Mouse (Mus musculus) left cerebral cortex, postnatal 14 days (tissue): ENCODE measurements around the gene Rbpj. TPM values are rescaled to one million over a fixed set of nuclear protein-coding genes. Genes with fewer than 3 reads are reported as not detected.

ENCODE experiments used
- DNase-seq, 2 experiments: peaks; one replicate each; pipeline ENCODE4 v3.0.0; 2021 to 2022; ENCODE audit warnings: low spot score in 2 of 2, mixed read lengths in 1 of 2
- intact Hi-C: fragments of 180-260 bp; cut with DNase I; formaldehyde crosslinking; loops from one replicate; pipeline ENCODE4 v1.15.1; 2025
- total RNA-seq, 2 experiments: library from RNA; stranded (reverse); gene quantifications; 2 replicates each; pipeline ENCODE4 v1.2.3; 2021

The Rbpj gene
- total RNA-seq, 2 experiments from 2014 or later = 25.0 to 26.7 TPM

- DNase-seq = no peak
- intact Hi-C loops = loop anchor here (10.0 kb wide), 2 partner anchors 323 to 437 kb away; no protein-coding TSS in a partner anchor
These were observed 212.2 kb downstream of the Rbpj start for GRCm38 (mm10) chr5:53678036-53678767.

DNA sequence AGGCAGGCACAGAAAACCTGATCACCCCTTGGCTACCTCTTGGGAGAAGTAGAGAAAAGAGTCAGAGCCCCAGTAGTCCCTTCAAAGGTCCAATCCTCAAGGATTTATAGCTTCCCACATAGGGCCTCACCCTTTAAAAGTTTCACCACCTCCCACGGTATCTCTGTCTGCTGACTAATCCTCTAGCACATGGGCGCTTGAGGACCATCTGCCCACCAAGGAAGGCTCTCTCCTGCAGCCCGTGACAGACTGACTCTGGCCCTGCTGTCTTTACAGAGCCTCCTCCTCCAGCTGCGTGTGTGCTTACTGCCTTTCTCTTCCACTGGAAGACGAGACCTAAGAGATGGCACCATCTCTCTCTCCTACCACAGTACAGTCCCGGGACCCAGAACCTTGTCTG is 213.7 kb downstream of the Rbpj start:
- intact Hi-C loops = loop anchor here (10.0 kb wide), 2 partner anchors 325 to 435 kb away; no protein-coding TSS in a partner anchor
- DNase-seq = peak; percentile 22 to 39

- no peak for DNase-seq
- intact Hi-C loops = no loop called here
These were observed 218.0 kb downstream of the Rbpj start for GRCm38 (mm10) chr5:53683916-53684315.

DNA sequence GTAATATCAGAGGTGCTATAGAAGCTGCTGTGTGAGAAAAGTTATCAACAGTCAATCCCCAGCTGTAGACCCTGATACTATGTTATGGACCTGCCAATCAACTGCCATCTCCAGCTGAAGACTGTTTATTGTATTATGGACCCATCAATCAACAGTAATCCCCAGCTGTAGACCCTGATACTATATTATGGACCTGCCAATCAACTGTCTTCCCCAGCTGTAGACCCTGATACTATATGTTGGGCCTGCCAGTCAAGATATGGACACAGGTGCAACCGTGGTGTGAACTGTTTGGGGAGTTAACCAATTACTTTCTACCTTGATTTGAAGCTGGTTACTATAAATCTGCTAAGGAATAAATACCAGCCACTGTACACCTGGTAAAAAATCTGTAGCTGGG is 218.5 kb downstream of the Rbpj start:
- intact Hi-C loops = no loop called here
- no peak for DNase-seq

DNA sequence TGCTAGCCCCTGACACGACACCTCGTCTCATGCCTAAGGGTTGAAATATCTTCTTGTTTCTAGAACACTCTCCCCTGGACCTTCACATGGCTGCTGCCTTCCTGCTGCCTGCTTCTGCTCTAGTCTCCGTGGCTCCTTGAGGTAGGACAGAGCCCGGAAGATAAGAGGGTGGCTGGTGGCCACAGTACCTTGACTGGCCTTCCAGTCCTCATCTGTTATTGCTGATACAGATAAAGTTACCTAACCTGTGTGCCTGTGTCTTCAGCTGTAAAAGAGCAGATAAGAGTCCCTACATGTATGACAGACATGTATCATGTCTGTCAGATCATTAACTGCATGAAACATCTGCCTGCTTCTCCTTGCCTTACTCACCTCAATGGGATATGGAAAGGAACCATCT is 219.7 kb downstream of the Rbpj start:
- intact Hi-C loops = no loop called here
- no peak for DNase-seq

GRCm38 (mm10) chr5:53686379-53686778 is 220.4 kb downstream of the Rbpj start:
- intact Hi-C loops = no loop called here

GRCm38 (mm10) chr5:53688326-53688725 is 222.4 kb downstream of the Rbpj start:
- peak in 1 of 2 experiments; percentile 10 for DNase-seq
- intact Hi-C loops = no loop called here

More at GRCm38 (mm10) chr5:53686379-53686778, 220.4 kb downstream of the Rbpj start:
- no peak for DNase-seq

DNA sequence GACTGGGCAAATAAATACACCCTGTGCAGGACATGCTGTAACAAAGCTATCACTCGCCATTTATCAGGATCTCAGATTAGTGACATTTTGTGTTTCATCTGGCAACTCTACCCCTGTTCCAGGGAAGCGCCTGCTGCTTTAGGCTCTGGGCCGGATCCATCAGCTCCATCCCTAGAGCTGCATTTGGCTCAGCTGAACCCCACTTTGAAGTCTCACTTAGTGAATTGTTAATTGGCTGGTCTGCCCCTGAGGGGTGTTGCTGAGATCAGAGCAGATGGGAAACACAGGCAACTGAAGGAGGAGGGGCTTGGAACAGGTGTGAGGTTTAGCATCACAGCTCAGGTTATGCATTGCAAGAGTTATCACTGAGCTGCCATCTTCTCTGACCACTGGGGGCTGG is 225.6 kb downstream of the Rbpj start:
- DNase-seq = no peak
- intact Hi-C loops = no loop called here

GRCm38 (mm10) chr5:53692100-53692499 is 226.1 kb downstream of the Rbpj start:
- no peak for DNase-seq
- intact Hi-C loops = no loop called here

- intact Hi-C loops = no loop called here
These were observed 226.7 kb downstream of the Rbpj start for GRCm38 (mm10) chr5:53692662-53693061.

DNA sequence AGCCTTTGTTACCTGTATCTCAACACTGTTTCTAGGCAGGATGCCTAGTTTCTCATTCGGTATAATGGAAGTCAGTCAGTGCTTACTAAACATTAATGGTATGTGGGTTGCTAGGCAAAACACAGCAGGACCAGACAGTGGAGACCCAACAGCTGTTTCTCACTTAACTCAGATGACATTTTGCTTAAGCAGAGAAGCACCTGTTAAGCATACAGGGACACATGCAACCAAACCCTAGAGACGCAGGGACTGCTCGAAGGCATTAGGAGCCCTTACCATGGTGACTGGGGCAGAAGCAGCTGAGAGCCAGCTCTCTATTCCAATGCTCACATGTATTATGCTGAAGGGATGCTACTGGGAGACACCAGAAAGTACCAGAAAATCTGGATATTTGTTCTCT is 230.7 kb downstream of the Rbpj start:
- DNase-seq = no peak
- intact Hi-C loops = loop anchor here (5.0 kb wide), 1 partner anchor 246 kb away; no protein-coding TSS in a partner anchor

More at GRCm38 (mm10) chr5:53692662-53693061, 226.7 kb downstream of the Rbpj start:
- no peak for DNase-seq

DNA sequence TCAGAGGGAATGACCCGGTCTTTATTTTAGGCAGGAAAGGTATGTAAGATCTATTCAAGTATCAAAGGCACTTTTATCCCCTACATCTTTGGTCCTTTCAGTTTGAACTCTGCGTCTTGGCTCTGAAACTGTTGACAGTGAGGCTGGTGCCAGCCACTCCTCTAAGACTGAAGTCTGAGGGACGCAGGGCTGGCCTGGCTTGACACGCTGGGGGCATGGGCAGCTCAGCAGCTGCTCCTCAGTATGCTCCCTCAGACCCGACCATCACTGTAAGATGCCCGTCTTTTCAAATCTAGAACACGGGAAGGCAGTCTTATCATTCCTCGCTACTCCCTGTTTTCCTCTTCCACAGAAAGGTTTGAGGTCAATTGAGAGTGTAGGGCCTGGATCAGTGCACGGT is 231.8 kb downstream of the Rbpj start:
- DNase-seq = no peak
- intact Hi-C loops = loop anchor here (5.0 kb wide), 1 partner anchor 245 kb away; no protein-coding TSS in a partner anchor

GRCm38 (mm10) chr5:53702686-53703085 is 236.7 kb downstream of the Rbpj start:
- intact Hi-C loops = no loop called here
- peak; percentile 19 to 23 for DNase-seq

Other genes with a start within 250 kb of the Rbpj start
- gene Smim20, start 199.1 kb upstream of the Rbpj start, total RNA-seq = 10 to 100 TPM; 31.1 to 33.2 TPM
- gene Cckar, start 241.6 kb downstream of the Rbpj start, total RNA-seq = under 1 TPM in 1 of 2 experiments, not detected in 1; 0.19 TPM